Mouse (Mus musculus) frontal cortex, postnatal 36 days (tissue): Measurements from ENCODE around the gene Uspl1.

Source experiments
- DNase-seq, 2 experiments: peaks; one replicate each; pipeline ENCODE4 v3.0.0; 2022; ENCODE audit warnings: low spot score in 2 of 2

Gene Uspl1

DNA sequence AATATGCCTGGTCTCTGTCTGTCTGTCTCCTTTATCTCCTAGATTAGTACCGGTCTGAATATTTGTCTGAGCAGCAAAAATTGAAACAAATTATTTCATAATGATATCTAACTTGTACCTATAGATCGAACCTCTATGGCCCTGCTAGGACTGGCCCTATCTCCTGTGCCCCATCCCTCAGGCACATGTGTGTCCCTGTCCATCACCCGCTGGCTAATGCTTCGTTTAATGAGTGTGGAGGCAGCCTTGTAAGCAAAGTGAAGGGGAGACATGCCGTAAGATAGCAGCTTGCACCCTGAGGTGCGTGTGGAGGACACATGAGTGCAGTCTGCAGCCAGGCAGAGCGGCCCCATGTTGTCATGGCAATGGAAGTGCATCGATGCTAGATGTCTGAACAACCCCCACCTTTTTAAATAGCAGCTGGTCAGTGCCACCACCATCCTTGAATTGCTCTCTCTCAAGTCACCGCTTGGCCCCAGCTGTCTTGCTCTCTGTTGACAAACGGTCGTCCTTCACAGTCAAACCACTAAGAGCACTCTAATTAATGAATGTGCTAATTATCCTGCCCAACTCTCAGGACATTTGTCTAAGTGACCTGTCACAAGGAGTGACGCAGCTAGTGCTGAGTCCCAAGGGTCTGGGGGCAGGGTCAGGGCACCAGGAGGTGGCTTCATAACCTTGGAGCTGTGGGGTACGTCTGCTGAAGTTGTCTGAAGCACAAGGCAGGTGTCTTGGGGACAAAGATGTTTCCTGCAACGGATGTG is 73.5 kb downstream of the Uspl1 start:
- no peak for DNase-seq

GRCm38 (mm10) chr5:149259093-149259492 is 74.9 kb downstream of the Uspl1 start:
- no peak for DNase-seq

DNA sequence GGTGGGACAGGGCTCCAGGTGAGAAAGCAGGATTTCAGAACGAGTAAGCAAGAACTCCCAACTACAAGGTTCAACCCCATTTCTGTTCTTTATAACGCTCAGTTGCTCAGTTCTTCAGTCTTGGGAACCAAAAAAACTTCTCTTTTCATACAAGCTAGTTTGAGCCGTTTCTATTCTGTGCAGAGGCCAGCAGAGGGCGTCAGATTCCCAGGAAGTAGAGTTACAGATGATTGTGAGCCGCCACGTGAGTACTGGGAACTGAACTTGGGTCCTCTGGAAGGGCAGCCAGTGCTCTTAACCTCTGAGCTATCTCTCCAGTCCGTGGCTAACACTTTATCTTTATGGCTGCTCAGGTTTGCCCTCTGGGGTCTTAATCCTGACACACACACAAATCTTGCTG is 77.3 kb downstream of the Uspl1 start:
- no peak for DNase-seq

DNA sequence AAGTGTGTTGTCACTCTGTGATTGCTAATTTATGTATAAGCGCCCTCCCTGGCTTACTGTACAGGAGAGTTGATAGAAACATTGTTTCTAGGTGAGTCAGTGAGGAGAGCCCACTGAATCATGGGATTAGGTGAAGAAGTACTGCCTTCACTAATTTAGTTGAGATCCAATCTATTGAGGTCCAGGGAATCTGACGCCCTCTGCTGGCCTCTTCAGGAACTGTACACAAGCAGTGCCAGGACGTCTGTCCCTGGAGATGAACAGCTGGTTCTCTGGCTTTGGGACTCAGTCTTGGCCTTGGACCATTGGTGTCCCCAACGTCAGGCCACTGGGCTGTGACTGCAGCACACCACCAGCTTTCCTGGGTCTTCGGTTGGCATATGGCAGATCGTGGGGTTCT is 77.7 kb downstream of the Uspl1 start:
- DNase-seq: no peak

- DNase-seq: no peak
These were observed 80.3 kb downstream of the Uspl1 start, which contains the start of gene Alox5ap for GRCm38 (mm10) chr5:149264405-149264804. Gene Alox5ap, plus strand, starts transcription at chr5:149264767.

DNA sequence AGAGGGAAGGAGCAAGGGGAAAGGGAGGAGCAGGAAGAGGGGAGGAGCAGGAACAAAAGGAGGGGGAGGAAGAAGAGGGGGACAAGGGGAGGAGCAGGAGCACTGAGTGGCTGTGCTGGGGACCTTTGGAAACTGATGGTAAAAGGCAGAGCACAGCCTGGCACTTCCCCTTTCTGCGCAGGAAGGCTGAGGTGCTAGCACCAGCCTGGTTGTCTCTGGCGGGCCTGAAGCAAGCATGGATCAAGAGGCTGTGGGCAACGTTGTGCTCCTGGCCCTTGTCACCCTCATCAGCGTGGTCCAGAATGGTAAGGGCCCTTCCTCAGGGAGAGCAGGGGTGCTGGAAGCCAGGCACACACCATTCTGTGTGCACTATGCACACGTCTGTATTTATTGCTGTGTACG is 80.7 kb downstream of the Uspl1 start:
- no peak for DNase-seq
